Mouse (Mus musculus): ENCODE data around the gene Grb10.

DNA sequence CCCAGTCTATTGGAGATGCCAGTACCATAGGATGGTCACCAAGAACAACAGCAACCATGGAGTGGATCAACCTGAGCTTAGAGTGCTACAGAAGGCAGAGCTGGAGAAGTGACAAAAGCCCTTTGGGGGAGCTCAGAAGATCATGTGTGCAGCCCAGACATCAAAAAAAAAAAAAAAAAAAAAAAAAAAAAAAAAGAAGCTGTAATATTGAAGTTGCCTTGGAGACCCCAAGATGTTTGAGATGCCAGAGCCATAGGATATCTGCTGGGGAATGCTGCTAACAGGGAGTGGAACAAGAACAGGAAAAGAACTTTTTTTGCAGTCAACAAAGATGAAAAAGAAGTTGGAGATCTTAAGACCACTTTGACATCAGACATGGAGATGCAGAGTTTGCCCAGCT, 133.0 kb downstream of the Grb10 start:
- TF ChIP-seq CTCF (conservative IDR thresholded peaks at IDR 0.05; ENCODE audit: insufficient read depth, insufficient read length, low read depth, low read length): no peak
- no peak for TF ChIP-seq POLR2A (IDR thresholded peaks at IDR 0.05; ENCODE audit: low read depth, low read length)

Data from kidney, adult 2 months (tissue).